Mouse (Mus musculus): Measurements from ENCODE around the gene Heatr1.

Gene Heatr1

DNA sequence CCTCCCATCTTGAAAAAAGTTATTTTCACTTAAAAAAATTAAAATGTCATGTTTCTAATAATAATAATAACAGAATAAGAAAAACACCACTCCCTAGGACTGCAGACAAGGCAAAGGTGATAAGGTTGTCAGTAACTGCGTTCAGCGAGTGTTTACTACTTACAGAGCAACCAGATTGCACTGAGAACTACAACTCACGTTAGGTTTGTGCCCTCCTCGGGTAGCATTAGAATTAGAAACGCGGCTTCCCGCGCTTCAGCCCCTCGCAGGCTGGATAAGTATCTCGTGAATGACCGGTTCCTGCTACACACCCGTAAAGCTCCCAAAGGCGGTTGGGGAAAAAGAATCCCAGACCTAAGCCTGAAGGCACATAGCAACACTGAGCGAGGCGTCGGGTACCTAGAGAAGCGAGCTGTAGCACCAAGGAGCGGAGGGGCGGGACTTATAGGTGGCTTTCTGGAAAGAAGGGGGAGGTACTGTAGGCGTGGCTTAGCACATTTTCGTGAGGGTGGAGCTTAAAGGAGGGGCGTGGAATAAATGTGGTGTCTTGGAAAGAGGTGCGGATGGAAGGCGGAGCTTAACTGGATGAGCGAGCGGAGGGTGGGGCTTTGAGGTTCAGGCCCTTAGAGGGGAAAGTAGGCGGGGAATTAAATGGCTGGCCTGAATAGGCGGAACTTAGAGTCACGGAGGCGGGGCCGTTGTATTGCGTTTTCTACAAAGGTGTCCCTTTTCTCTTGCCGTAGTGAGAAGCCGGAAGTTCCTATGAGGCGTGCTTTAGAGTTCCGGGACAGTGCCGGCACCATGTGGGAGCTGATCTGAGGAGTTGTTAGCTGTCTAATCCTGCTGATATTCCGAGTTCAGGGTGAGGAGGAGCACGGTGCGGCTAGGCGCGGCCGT lies at the start of gene Heatr1:
Gene Heatr1, plus strand, starts transcription at position 419 of the 897 bp plus-strand sequence.
- peak; percentile 95 to 97 for DNase-seq (ENCODE audit: low spot score in 2 of 2)

- DNase-seq (ENCODE audit: low spot score in 2 of 2): no peak
Measured at GRCm38 (mm10) chr13:12346837-12347236, 48.0 kb upstream of the Heatr1 start.

- DNase-seq (ENCODE audit: low spot score in 2 of 2): no peak
Measured at GRCm38 (mm10) chr13:12349197-12349824, 45.5 kb upstream of the Heatr1 start.

- no peak for DNase-seq (ENCODE audit: low spot score in 2 of 2)
Measured at GRCm38 (mm10) chr13:12356184-12356583, 38.6 kb upstream of the Heatr1 start.

- no peak for DNase-seq (ENCODE audit: low spot score in 2 of 2)
Measured at GRCm38 (mm10) chr13:12357554-12357953, 37.3 kb upstream of the Heatr1 start.

- DNase-seq (ENCODE audit: low spot score in 2 of 2): no peak
Measured at GRCm38 (mm10) chr13:12361486-12361885, 33.3 kb upstream of the Heatr1 start.

DNA sequence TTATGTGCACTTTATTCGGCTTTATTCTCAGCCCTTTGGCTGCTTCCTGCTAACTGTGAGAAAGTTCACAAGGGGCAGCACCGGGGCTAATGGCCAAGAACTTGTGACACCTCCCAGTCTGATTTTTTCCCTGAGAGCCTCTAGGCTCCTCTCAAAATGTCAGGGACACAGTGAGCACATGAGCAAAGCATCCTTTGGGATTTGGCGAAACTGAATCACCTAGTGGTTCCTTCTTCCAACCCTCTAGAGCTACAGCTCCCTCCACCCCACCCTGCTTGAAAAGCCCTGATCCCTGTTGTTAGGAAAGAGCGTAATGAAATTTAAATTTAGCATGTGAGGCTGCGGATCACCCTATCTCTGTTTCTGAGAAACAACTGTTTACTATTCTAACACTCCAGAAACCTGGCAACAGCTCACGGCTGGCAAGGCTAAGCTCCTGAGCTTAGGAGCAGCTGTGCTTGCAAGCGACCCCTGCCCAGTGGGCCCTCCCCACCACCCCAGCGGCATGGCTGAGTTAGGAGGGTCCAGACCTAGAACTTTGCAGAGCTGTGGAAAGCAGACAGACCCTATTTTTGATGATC lies 25.7 kb upstream of the Heatr1 start:
- peak in 1 of 2 experiments; percentile 6 for DNase-seq (ENCODE audit: low spot score in 2 of 2)

- DNase-seq (ENCODE audit: low spot score in 2 of 2): no peak
Measured at GRCm38 (mm10) chr13:12369930-12370329, 24.9 kb upstream of the Heatr1 start.

DNA sequence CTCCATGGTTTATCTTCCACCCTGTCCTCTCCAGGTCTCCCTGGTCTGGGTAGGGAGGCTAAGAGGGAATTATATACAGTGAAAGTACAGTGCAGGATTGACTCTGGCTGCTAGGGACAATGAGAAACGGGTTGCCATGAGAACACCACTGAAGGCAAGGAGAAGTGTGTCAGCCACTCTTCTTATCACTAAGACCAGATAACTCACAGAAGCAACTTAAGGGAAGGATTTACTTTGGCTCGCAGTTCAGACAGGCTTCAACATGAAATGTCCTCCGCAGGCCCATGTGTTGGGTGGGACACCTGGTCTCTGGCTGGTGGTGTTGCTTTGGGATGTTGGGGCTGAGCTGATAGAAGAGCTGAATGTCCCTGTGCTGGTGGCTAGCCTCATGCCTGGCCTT lies 22.1 kb upstream of the Heatr1 start:
- DNase-seq (ENCODE audit: low spot score in 2 of 2): no peak

DNA sequence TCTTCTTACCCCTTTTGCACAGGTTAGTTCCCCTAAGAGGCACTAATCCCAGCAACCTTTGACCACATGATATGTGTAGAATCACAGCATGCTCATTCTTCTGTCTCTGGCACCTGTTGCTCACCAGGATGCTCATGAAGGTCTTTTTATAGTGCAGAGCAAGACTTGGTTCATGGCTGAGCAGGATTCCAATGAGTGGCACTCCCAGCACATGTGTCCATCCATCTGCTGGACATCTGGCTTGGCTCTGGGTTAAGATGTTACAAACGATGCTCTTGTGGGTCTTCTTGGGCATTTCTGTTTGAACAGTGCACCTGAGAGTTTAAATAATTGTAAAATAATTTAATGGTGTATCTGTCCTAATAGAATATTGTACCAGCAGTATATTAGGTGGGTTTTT lies 18.0 kb upstream of the Heatr1 start:
- no peak for DNase-seq (ENCODE audit: low spot score in 2 of 2)

- no peak for DNase-seq (ENCODE audit: low spot score in 2 of 2)
Measured at GRCm38 (mm10) chr13:12384796-12385195, 10.0 kb upstream of the Heatr1 start.

DNA sequence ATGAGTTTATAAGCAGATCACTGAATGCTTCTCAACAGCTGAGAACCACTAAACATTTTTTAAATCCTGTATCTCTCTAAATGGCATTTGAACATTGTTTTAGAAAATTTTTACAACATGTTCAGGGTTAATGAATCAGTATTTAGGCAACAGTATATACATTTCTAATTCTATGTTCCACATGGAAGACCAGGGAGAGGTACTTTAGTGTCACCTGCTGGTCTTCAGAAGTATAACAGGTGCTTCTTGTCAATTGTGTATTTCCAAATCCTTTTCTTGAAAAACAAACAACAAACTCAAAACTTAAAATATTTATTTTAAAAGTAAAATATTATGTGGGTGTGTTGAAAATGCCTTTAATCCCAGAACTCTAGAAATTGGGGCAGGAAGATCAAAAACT lies 8.5 kb upstream of the Heatr1 start:
- no peak for DNase-seq (ENCODE audit: low spot score in 2 of 2)

GRCm38 (mm10) chr13:12395571-12395970 lies 744 bp downstream of the Heatr1 start:
- DNase-seq (ENCODE audit: low spot score in 2 of 2): no peak

- peak in 1 of 2 experiments; percentile 6 for DNase-seq (ENCODE audit: low spot score in 2 of 2)
Measured at GRCm38 (mm10) chr13:12408343-12409066, 13.7 kb downstream of the Heatr1 start.

DNA sequence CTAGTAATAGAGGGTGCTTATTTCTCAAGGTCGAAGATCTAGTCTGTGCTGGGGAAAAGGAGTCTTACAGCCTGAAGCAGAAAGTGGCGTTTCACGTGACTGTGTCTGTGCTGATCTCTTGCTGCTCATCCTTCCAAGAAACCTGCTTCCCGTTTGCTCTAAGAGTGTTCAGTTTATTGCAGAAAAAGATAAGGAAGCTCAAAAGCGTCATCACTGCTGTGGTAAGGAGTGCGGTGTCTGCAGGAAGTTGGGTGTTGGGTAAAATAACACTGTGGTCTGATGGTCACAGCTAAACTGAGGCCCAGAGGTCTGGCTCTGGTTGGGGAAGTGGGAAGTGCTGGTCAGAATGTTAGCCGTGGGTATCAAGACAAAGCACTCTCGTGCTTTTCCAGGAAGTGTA lies 17.2 kb downstream of the Heatr1 start:
- peak; percentile 41 to 53 for DNase-seq (ENCODE audit: low spot score in 2 of 2)

- no peak for DNase-seq (ENCODE audit: low spot score in 2 of 2)
Measured at GRCm38 (mm10) chr13:12420596-12420995, 25.8 kb downstream of the Heatr1 start.

DNA sequence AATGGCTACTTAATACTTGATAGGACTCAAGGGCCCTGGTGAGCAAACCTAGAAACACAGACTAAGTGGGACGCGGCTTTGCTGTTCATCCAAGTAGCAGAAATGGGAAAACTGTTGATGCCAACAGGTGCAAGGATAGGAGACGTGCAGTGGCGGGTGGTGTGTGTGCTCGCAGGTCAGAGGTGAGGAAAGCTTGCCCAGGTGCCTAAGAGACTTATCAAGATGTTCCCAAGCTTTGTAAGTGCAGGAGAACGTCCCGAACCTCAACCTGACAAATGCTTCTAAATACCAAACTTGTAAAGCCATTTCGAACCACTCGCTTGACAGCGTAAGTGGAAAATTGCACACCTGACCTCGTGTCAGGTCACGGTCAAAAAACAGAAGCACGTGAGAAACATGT lies 33.7 kb downstream of the Heatr1 start:
- no peak for DNase-seq (ENCODE audit: low spot score in 2 of 2)

DNA sequence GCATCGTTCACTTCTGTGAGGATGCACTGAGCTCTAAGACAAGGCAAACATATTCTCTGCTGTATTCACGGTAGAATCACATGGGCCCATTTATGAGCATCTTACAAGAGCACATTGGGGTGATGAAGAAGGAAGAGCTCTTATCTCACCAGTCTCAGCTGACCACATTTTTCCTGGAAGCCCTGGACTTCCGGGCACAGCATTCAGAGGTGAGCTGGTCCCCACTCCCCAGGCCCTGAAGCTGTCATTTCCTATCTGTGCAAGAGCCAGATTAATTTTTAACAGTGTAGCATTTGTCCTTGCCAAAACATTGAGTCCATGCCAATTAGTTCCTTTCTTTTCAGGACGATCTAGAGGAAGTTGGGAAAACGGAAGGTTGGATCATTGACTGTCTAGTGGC lies 39.0 kb downstream of the Heatr1 start:
- no peak for DNase-seq (ENCODE audit: low spot score in 2 of 2)

DNA sequence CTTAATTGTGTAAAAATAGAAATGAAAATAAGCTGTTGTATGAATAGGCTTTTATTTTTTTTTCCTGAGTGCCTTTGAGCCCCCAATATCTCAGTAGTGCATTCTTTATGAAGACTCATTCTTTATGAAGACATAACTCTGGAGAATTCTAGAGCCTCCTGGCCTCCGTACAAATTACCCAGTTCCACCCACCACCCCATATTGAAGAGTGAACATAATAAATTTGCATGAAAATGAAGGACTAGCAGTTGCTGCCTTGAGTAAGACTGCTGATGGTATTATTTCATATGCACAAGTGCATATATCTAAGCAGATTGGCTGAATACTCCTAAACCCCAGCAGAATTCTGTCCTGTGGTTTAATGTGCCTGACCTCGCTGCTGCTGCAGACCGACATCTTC lies 44.8 kb downstream of the Heatr1 start:
- no peak for DNase-seq (ENCODE audit: low spot score in 2 of 2)

GRCm38 (mm10) chr13:12440813-12441212 lies 46.0 kb downstream of the Heatr1 start:
- no peak for DNase-seq (ENCODE audit: low spot score in 2 of 2)

- DNase-seq (ENCODE audit: low spot score in 2 of 2): no peak
Measured at GRCm38 (mm10) chr13:12442008-12442587, 47.3 kb downstream of the Heatr1 start.

- no peak for DNase-seq (ENCODE audit: low spot score in 2 of 2)
Measured at GRCm38 (mm10) chr13:12453150-12453549, 58.3 kb downstream of the Heatr1 start.
